ENCODE assay signal across 22 mouse cellular contexts in genomic region chr17:44091512-44091911, GRCm38 (mm10). TPM values are rescaled to one million over a fixed set of nuclear protein-coding genes. Genes with fewer than 3 reads are reported as not detected.
DNase-seq lines count a peak whose midpoint lies in the region; ATAC-seq and TF ChIP-seq lines count a peak whose summit lies in the region.
"Had no signal": no experiment of that assay in that cellular context is flagged by ENCODE, and none has a peak within 500 bp of the region (broad histone marks: within the 10 kb centered on the region; RNA-seq: fewer than 3 reads in every experiment).

No protein-coding gene starts in this region.

- WGBS in heart, embryonic 10.5 days, result 27% methylated on average over 2 of the region's 2 CpGs
- 44% methylated on average over 2 of the region's 2 CpGs for WGBS in heart, embryonic 11.5 days (ENCODE audit: insufficient replicate concordance)
- WGBS in liver, adult 2 months, result 57% methylated on average over 2 of the region's 2 CpGs
- WGBS in liver, embryonic 11.5 days, result 35% methylated on average over 2 of the region's 2 CpGs

- no peak for TF ChIP-seq POLR2A in liver, adult 2 months (IDR thresholded peaks at IDR 0.05; ENCODE audit: extremely low read depth, insufficient read depth, low read length)

- no peaks in the 10 kb centered on the region for H3K79me2 ChIP-seq in liver, adult 2 months (ENCODE audit: control insufficient read depth, insufficient read depth, low read length)

- no peak for ATAC-seq in heart, embryonic 11.5 days (replicated peaks; ENCODE audit: insufficient number of reproducible peaks, low FRiP score, low TSS enrichment)
- no peak for ATAC-seq in liver, embryonic 11.5 days (replicated peaks; ENCODE audit: low FRiP score)
- ATAC-seq: forebrain, embryonic 14.5 days; hindbrain, postnatal 0 days had no signal

- no peak overlapping the region for H3K9ac ChIP-seq in heart, embryonic 11.5 days (ENCODE audit: low read depth, low read length)
- no peak overlapping the region for H3K9ac ChIP-seq in liver, adult 2 months (ENCODE audit: low read depth, low read length)
- no peak overlapping the region for H3K9ac ChIP-seq in liver, embryonic 11.5 days (ENCODE audit: low read depth, low read length)
- H3K9ac ChIP-seq: heart, embryonic 15.5 days; limb, embryonic 12.5 days; liver, embryonic 14.5 days had no signal

- no peaks in the 10 kb centered on the region for H3K9me3 ChIP-seq in heart, embryonic 10.5 days
- H3K9me3 ChIP-seq in heart, embryonic 11.5 days (replicated peaks; ENCODE audit: control insufficient read depth, low read length), result no peaks in the 10 kb centered on the region
- H3K9me3 ChIP-seq in liver, embryonic 11.5 days (ENCODE audit: control insufficient read depth, low read length), result no peaks in the 10 kb centered on the region
- H3K9me3 ChIP-seq: heart, embryonic 15.5 days; hindbrain, embryonic 10.5 days; limb, embryonic 12.5 days had no signal

- no peaks in the 10 kb centered on the region for H3K4me1 ChIP-seq in heart, embryonic 10.5 days
- no peaks in the 10 kb centered on the region for H3K4me1 ChIP-seq in heart, embryonic 11.5 days (ENCODE audit: control insufficient read depth, insufficient read depth, low read length)
- H3K4me1 ChIP-seq in liver, adult 2 months (ENCODE audit: control insufficient read depth, insufficient read depth, low read length), result no peaks in the 10 kb centered on the region
- H3K4me1 ChIP-seq in liver, embryonic 11.5 days (replicated peaks; ENCODE audit: control insufficient read depth, insufficient read depth, low read length), result no peaks in the 10 kb centered on the region
- H3K4me1 ChIP-seq: heart, embryonic 15.5 days; hindbrain, embryonic 10.5 days; limb, embryonic 12.5 days had no signal

- H3K27me3 ChIP-seq in heart, embryonic 10.5 days (ENCODE audit: insufficient read depth, poor library complexity, severe bottlenecking), result no peaks in the 10 kb centered on the region
- H3K27me3 ChIP-seq in heart, embryonic 11.5 days (ENCODE audit: control insufficient read depth, insufficient read depth, low read length), result no peaks in the 10 kb centered on the region
- no peaks in the 10 kb centered on the region for H3K27me3 ChIP-seq in liver, adult 2 months (ENCODE audit: control insufficient read depth, insufficient read depth, low read length)
- H3K27me3 ChIP-seq in liver, embryonic 11.5 days (replicated peaks; ENCODE audit: control insufficient read depth, insufficient read depth, low read length), result no peaks in the 10 kb centered on the region
- H3K27me3 ChIP-seq: heart, embryonic 15.5 days had no signal

- H3K27ac ChIP-seq in heart, embryonic 10.5 days, result no peak overlapping the region
- no peak overlapping the region for H3K27ac ChIP-seq in heart, embryonic 11.5 days (ENCODE audit: low read depth, low read length)
- H3K27ac ChIP-seq in liver, adult 2 months (replicated peaks; ENCODE audit: insufficient read depth, low read depth, low read length), result no peak overlapping the region
- no peak overlapping the region for H3K27ac ChIP-seq in liver, embryonic 11.5 days (ENCODE audit: low read depth, low read length)
- H3K27ac ChIP-seq: heart, embryonic 15.5 days; hindbrain, embryonic 10.5 days; hindbrain, postnatal 0 days; limb, embryonic 12.5 days; liver, embryonic 14.5 days had no signal

- peak; percentile 28 for DNase-seq in heart, embryonic 10.5 days (ENCODE audit: low spot score)
- DNase-seq in liver, adult 2 months (ENCODE audit: extremely low read depth, low read depth, low spot score), result no peak
- DNase-seq in liver, embryonic 11.5 days (ENCODE audit: low spot score), result no peak
- peak; percentile 4 for DNase-seq in NIH3T3 (ENCODE audit: low read depth)
- peak; percentile 10 for DNase-seq in ZHBTc4 (ENCODE audit: low read depth, low spot score)
- DNase-seq in retina, embryonic 14.5 days (ENCODE audit: low spot score), result no peak
- no peak for DNase-seq in c-Kit-positive CD71-positive TER-119-positive erythroid progenitor cells, embryonic 14.5 days (ENCODE audit: low spot score)
- DNase-seq: cerebellum, adult 2 months; cerebellum, postnatal 36 days; kidney, adult 2 months; kidney, postnatal 10 days; right cerebral cortex, postnatal 25 days; thymus, postnatal 14 days had no signal

- no peak overlapping the region for H3K4me3 ChIP-seq in heart, embryonic 10.5 days
- H3K4me3 ChIP-seq in heart, embryonic 11.5 days (ENCODE audit: low read depth, low read length), result no peak overlapping the region
- no peak overlapping the region for H3K4me3 ChIP-seq in liver, adult 2 months (ENCODE audit: insufficient read depth, low read depth, low read length)
- no peak overlapping the region for H3K4me3 ChIP-seq in liver, embryonic 11.5 days (ENCODE audit: low read depth, low read length)
- H3K4me3 ChIP-seq: heart, embryonic 15.5 days; hindbrain, embryonic 10.5 days; limb, embryonic 12.5 days had no signal

- no peaks in the 10 kb centered on the region for H3K36me3 ChIP-seq in heart, embryonic 10.5 days
- no peaks in the 10 kb centered on the region for H3K36me3 ChIP-seq in heart, embryonic 11.5 days (ENCODE audit: control insufficient read depth, insufficient read depth, low read length)
- no peaks in the 10 kb centered on the region; the same call in 1 of the 2 replicates for H3K36me3 ChIP-seq in liver, adult 2 months (ENCODE audit: control insufficient read depth, insufficient read depth, low read length)
- no peaks in the 10 kb centered on the region for H3K36me3 ChIP-seq in liver, embryonic 11.5 days (ENCODE audit: control insufficient read depth, insufficient read depth, low read length)
- H3K36me3 ChIP-seq: heart, embryonic 15.5 days; hindbrain, embryonic 10.5 days; limb, embryonic 12.5 days had no signal

- no peak overlapping the region for H3K4me2 ChIP-seq in heart, embryonic 11.5 days
- H3K4me2 ChIP-seq in liver, embryonic 11.5 days, result no peak overlapping the region
- H3K4me2 ChIP-seq: heart, embryonic 15.5 days; limb, embryonic 12.5 days; midbrain, embryonic 11.5 days had no signal

- TF ChIP-seq CTCF in liver, adult 2 months (IDR thresholded peaks at IDR 0.05; ENCODE audit: low read depth, low read length), result 0 out of 2 replicates have a peak, but pooled peaks have one; percentile 21

RNA-seq across cellular contexts. Expression of gene Enpp5, which starts 12.9 kb away (rescaled TPM):
- polyA plus RNA-seq in heart, embryonic 10.5 days (2016; fragmentation: Nextera tagmentation; extraction: Ambion mirVana), result 8.8 and 11.1 TPM in 2 replicates
- polyA plus RNA-seq in heart, embryonic 11.5 days (2014; fragmentation: Nextera tagmentation; extraction: Ambion mirVana), result 7.8 and 10.0 TPM in 2 replicates
- 19.7 and 23.5 TPM in 2 replicates for total RNA-seq in liver, adult 2 months (2014; rRNA removed)
- 9.1 and 9.4 TPM in 2 replicates for polyA plus RNA-seq in liver, adult 2 months (2012; rRNA removed)
- 5.9 and 6.2 TPM in 2 replicates for polyA plus RNA-seq in liver, embryonic 11.5 days (2014; fragmentation: Nextera tagmentation; extraction: Ambion mirVana)
- total RNA-seq: CH12.LX had no signal

RNA-seq across cellular contexts. Expression of gene Enpp4, which starts 14.1 kb away (rescaled TPM):
- 6.3 and 6.6 TPM in 2 replicates for polyA plus RNA-seq in heart, embryonic 10.5 days (2016; fragmentation: Nextera tagmentation; extraction: Ambion mirVana)
- polyA plus RNA-seq in heart, embryonic 11.5 days (2014; fragmentation: Nextera tagmentation; extraction: Ambion mirVana), result 6.8 and 8.3 TPM in 2 replicates
- total RNA-seq in liver, adult 2 months (2014; rRNA removed), result 6.1 and 7.7 TPM in 2 replicates
- polyA plus RNA-seq in liver, adult 2 months (2012; rRNA removed), result 2.4 and 2.6 TPM in 2 replicates
- 7.5 and 9.2 TPM in 2 replicates for polyA plus RNA-seq in liver, embryonic 11.5 days (2014; fragmentation: Nextera tagmentation; extraction: Ambion mirVana)

Comparison
In these comparisons a context has a peak if more than half of its experiments do, and no peak if none do; other contexts are left out.
1. DNase-seq: peak in heart, embryonic 10.5 days (single experiment), NIH3T3 (single experiment) and ZHBTc4 (single experiment); none in liver, adult 2 months (single experiment), liver, embryonic 11.5 days (single experiment), retina, embryonic 14.5 days (single experiment) and c-Kit-positive CD71-positive TER-119-positive erythroid progenitor cells, embryonic 14.5 days (single experiment).